Mouse (Mus musculus): ENCODE data around the gene Lpar2. TPM values are rescaled to one million over a fixed set of nuclear protein-coding genes. Genes with fewer than 3 reads are reported as not detected.

Gene Lpar2
- 0.61 TPM for polyA plus RNA-seq (2017; shearing (Covaris generic))

GRCm38 (mm10) chr8:69822386-69823191 is at the start of gene Lpar2:
Gene Lpar2 (plus strand): TSS chr8:69822429.

GRCm38 (mm10) chr8:69774503-69775148 is 47.6 kb upstream of the Lpar2 start, which contains the start of gene Gm20422:
Gene Gm20422 (minus strand): TSS chr8:69774886.

GRCm38 (mm10) chr8:69790773-69791367 is 31.4 kb upstream of the Lpar2 start, which contains the start of the genes Atp13a1 and Zfp866:
Gene Atp13a1 (plus strand): TSS chr8:69791163.
Gene Zfp866 (minus strand): TSS chr8:69791178.

DNA sequence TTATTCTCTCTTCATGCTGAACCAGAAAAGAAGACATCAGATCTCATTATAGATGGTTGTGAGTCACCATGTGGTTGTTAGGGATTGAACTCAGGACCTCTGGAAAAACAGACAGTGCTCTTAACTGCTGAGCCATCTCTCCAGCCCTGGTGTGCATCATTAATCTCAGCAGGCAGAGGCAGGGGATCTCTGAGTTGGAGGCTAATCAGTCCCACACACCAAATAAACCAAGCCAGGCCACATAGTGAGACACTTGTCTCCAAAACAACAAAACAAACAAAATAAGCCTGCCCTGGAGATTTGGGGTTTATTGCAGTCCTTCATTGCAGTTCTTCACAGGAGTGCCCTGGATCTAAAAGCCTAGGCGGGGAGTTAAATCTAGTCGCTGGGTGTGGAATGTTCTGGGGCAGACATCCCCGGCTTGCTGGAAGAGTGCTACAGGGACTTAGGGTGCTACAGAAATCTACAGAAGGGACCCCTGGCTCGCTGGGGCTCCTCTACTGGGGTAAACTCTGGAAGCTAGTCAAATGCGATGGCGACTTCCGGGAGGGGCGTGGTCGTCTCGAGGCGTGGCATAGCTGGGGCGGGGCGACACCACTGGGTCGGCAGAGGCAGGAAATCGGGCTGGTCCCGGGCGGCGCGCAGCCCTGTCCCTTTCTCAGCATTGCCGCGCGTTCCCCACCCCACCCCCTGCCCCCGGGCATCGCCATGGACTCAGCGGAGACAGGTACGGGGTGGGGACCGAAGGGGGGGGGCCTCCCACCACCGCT is 13.9 kb upstream of the Lpar2 start, which contains the start of gene Gmip:
Gmip (plus strand) TSS at position 586 of the 770 bp plus-strand sequence.

DNA sequence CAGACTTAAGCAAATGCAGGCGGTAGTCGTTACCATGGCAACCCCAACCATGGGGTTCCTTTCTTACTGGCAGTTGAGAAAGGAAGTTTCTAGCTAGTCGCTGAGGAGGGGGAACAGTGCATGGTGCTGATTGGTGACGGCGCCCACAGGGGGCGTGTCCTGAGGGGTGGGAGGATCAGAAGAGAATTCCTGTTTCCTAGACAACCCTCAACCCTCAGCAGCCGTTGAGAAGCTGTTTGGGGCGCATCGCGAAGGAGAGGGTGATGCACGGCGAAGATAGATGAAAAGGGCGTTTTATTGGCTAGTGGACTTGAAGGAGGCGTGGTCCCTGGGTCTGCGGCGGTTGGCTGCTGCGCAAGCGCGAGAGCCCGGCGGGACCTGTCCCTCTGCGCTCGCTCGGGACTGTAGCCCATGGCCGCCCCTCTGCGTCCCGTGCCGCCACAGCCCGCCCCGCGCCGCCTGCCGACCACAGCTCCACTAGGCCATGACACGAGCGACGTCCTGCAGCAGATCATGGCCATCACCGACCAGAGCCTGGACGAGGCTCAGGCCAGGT is 10.1 kb downstream of the Lpar2 start, which contains the start of gene Pbx4:
Pbx4 (plus strand) TSS at position 194 of the 556 bp plus-strand sequence.

Other genes with a start within 250 kb of the Lpar2 start
- gene Zfp868, start 196.9 kb upstream of the Lpar2 start, polyA plus RNA-seq (2017; shearing (Covaris generic)): 35.4 TPM
- 0.56 TPM for gene Zfp964, start 167.9 kb upstream of the Lpar2 start, polyA plus RNA-seq (2017; shearing (Covaris generic))
- gene Zfp869, start 111.7 kb upstream of the Lpar2 start, polyA plus RNA-seq (2017; shearing (Covaris generic)): 82.2 TPM
- gene Zfp963, start 72.5 kb upstream of the Lpar2 start, polyA plus RNA-seq (2017; shearing (Covaris generic)): 11.2 TPM
- not detected for gene Gm20422, start 47.5 kb upstream of the Lpar2 start, polyA plus RNA-seq (2017; shearing (Covaris generic))
- 26.2 TPM for gene Atp13a1, start 31.3 kb upstream of the Lpar2 start, polyA plus RNA-seq (2017; shearing (Covaris generic))
- gene Zfp866, start 31.3 kb upstream of the Lpar2 start, polyA plus RNA-seq (2017; shearing (Covaris generic)): 36.6 TPM
- 178 TPM for gene Gmip, start 13.8 kb upstream of the Lpar2 start, polyA plus RNA-seq (2017; shearing (Covaris generic))
- 24.6 TPM for gene Pbx4, start 10.1 kb downstream of the Lpar2 start, polyA plus RNA-seq (2017; shearing (Covaris generic))
- not detected for gene Cilp2, start 65.3 kb downstream of the Lpar2 start, polyA plus RNA-seq (2017; shearing (Covaris generic))
- 3.4 TPM for gene Tssk6, start 79.8 kb downstream of the Lpar2 start, polyA plus RNA-seq (2017; shearing (Covaris generic))
- gene Ndufa13, start 80.1 kb downstream of the Lpar2 start, polyA plus RNA-seq (2017; shearing (Covaris generic)): 190 TPM
- gene Yjefn3, start 80.3 kb downstream of the Lpar2 start, polyA plus RNA-seq (2017; shearing (Covaris generic)): not detected
- gene Gatad2a, start 174.0 kb downstream of the Lpar2 start, polyA plus RNA-seq (2017; shearing (Covaris generic)): 29.4 TPM
- 50.6 TPM for gene Mau2, start 220.3 kb downstream of the Lpar2 start, polyA plus RNA-seq (2017; shearing (Covaris generic))
- 78.6 TPM for gene Sugp1, start 220.4 kb downstream of the Lpar2 start, polyA plus RNA-seq (2017; shearing (Covaris generic))